9 mouse cellular contexts compared by ENCODE assay signal in genomic region chr15:5115173-5115572, GRCm38 (mm10). TPM values are rescaled to one million over a fixed set of nuclear protein-coding genes. Genes with fewer than 3 reads are reported as not detected.
DNase-seq lines count a peak whose midpoint lies in the region; ATAC-seq and TF ChIP-seq lines count a peak whose summit lies in the region.
"Had no signal": no experiment of that assay in that cellular context is flagged by ENCODE, and none has a peak within 500 bp of the region (broad histone marks: within the 10 kb centered on the region; RNA-seq: fewer than 3 reads in every experiment).

No protein-coding gene starts in this region.

- ATAC-seq in heart, embryonic 14.5 days (ENCODE audit: insufficient number of reproducible peaks, insufficient read depth, low FRiP score, low read depth): no peak
- ATAC-seq in hindbrain, embryonic 15.5 days (ENCODE audit: low FRiP score, low read depth): no peak
- no peak for ATAC-seq in midbrain, embryonic 13.5 days

- no peaks in the 10 kb centered on the region for H3K9me3 ChIP-seq in heart, embryonic 14.5 days (ENCODE audit: control insufficient read depth, low read length)
- H3K9me3 ChIP-seq in hindbrain, embryonic 15.5 days: no peaks in the 10 kb centered on the region
- H3K9me3 ChIP-seq in midbrain, embryonic 13.5 days: no peaks in the 10 kb centered on the region

- peaks cover 30% of the 10 kb centered on the region for H3K36me3 ChIP-seq in heart, embryonic 14.5 days (ENCODE audit: control insufficient read depth, insufficient read depth, low read length)
- H3K36me3 ChIP-seq in hindbrain, embryonic 15.5 days: peaks cover 19% of the 10 kb centered on the region
- H3K36me3 ChIP-seq in midbrain, embryonic 13.5 days: peaks cover 20% of the 10 kb centered on the region

- H3K27me3 ChIP-seq in heart, embryonic 14.5 days (ENCODE audit: control insufficient read depth, insufficient read depth, low read length): no peaks in the 10 kb centered on the region
- no peaks in the 10 kb centered on the region for H3K27me3 ChIP-seq in hindbrain, embryonic 15.5 days
- no peaks in the 10 kb centered on the region for H3K27me3 ChIP-seq in midbrain, embryonic 13.5 days

- TF ChIP-seq CTCF in bone marrow macrophage, adult 2 months (IDR thresholded peaks at IDR 0.05; ENCODE audit: low read depth, low read length): no peak

- 54% methylated on average over 8 of the region's 8 CpGs for WGBS in heart, embryonic 14.5 days
- 78% methylated on average over 8 of the region's 8 CpGs for WGBS in hindbrain, embryonic 15.5 days
- 64% methylated on average over 8 of the region's 8 CpGs for WGBS in midbrain, embryonic 13.5 days

- peaks cover 7 to 33% of the 10 kb centered on the region in 2 experiments; a peak in 3 of 4 replicates for H3K4me1 ChIP-seq in heart, embryonic 14.5 days (ENCODE audit: control insufficient read depth in 2 of 2, insufficient read depth in 2 of 2, low read length in 2 of 2)
- peaks cover 16% of the 10 kb centered on the region for H3K4me1 ChIP-seq in bone marrow macrophage, adult 2 months (ENCODE audit: control insufficient read depth, insufficient read depth, low read length)
- peaks cover 31% of the 10 kb centered on the region for H3K4me1 ChIP-seq in hindbrain, embryonic 15.5 days (replicated peaks)
- H3K4me1 ChIP-seq in midbrain, embryonic 13.5 days (replicated peaks): peaks cover 18% of the 10 kb centered on the region

- DNase-seq in heart, postnatal 36 days: no peak
- DNase-seq in adrenal gland, postnatal 10 days: no peak
- no peak for DNase-seq in thymus, adult 18-20 months
- no peak for DNase-seq in cerebellum, adult 9-11 months
- DNase-seq: kidney, adult 2 months had no signal

- intact Hi-C loops in heart, postnatal 36 days (cut with DNase I): loop anchor here (5.0 to 10.0 kb wide), 2 partner anchors 42 to 1270 kb away; no protein-coding TSS in a partner anchor

- no peak for TF ChIP-seq POLR2A in bone marrow macrophage, adult 2 months (IDR thresholded peaks at IDR 0.05; ENCODE audit: borderline replicate concordance, low read depth, low read length)

- H3K9ac ChIP-seq in heart, embryonic 14.5 days (ENCODE audit: low read length): peak overlapping the region; percentile 82
- no peak overlapping the region for H3K9ac ChIP-seq in hindbrain, embryonic 15.5 days
- H3K9ac ChIP-seq in midbrain, embryonic 13.5 days (replicated peaks): peak overlapping the region; percentile 68; the same call in 1 of the 2 replicates

- peak overlapping the region; percentile 71 for H3K4me2 ChIP-seq in heart, embryonic 14.5 days (ENCODE audit: low read length)
- H3K4me2 ChIP-seq in hindbrain, embryonic 15.5 days: peak overlapping the region; percentile 62
- H3K4me2 ChIP-seq in midbrain, embryonic 13.5 days (replicated peaks): peak overlapping the region; percentile 60

- peak overlapping the region; percentile 20 to 61; a peak in 3 of 4 replicates for H3K4me3 ChIP-seq in heart, embryonic 14.5 days (ENCODE audit: control insufficient read depth in 1 of 2, insufficient read depth in 1 of 2, low read depth in 1 of 2, low read length in 2 of 2)
- H3K4me3 ChIP-seq in bone marrow macrophage, adult 2 months (ENCODE audit: insufficient read depth, low read length): peak overlapping the region; percentile 76
- peak overlapping the region; percentile 95 for H3K4me3 ChIP-seq in hindbrain, embryonic 15.5 days
- H3K4me3 ChIP-seq in midbrain, embryonic 13.5 days (replicated peaks): peak overlapping the region; percentile 95

- peak overlapping the region; percentile 95 to 98 for H3K27ac ChIP-seq in heart, embryonic 14.5 days (replicated peaks in 1 of 2; ENCODE audit: control insufficient read depth in 1 of 2, insufficient read depth in 1 of 2, low read depth in 2 of 2, low read length in 2 of 2)
- peak overlapping the region; percentile 39; the same call in 1 of the 2 replicates for H3K27ac ChIP-seq in bone marrow macrophage, adult 2 months (ENCODE audit: insufficient read depth, low read depth, low read length)
- no peak overlapping the region for H3K27ac ChIP-seq in hindbrain, embryonic 15.5 days (replicated peaks)
- H3K27ac ChIP-seq in midbrain, embryonic 13.5 days: no peak overlapping the region

RNA-seq across cellular contexts. Expression of gene Rpl37, which starts 1.3 kb away (rescaled TPM):
- polyA plus RNA-seq in heart, embryonic 14.5 days (2014; fragmentation: Nextera tagmentation; extraction: Ambion mirVana): 480 and 512 TPM in 2 replicates
- 100 to 1,000 TPM; 191 to 205 TPM for total RNA-seq in heart, postnatal 36 days (2021)
- polyA plus RNA-seq in bone marrow macrophage, adult 2 months (2012; ENCODE audit: insufficient read depth, insufficient read length, missing spikeins): 766 and 857 TPM in 2 replicates
- 309 and 316 TPM in 2 replicates for polyA plus RNA-seq in hindbrain, embryonic 15.5 days (2015; fragmentation: Nextera tagmentation; extraction: Ambion mirVana)
- polyA plus RNA-seq in midbrain, embryonic 13.5 days (2015; fragmentation: Nextera tagmentation; extraction: Ambion mirVana): 409 and 410 TPM in 2 replicates
- total RNA-seq in adrenal gland, postnatal 10 days (2021): 100 to 1,000 TPM; 429 to 446 TPM

RNA-seq across cellular contexts. Expression of gene Card6, which starts 6.8 kb away (rescaled TPM):
- 1.9 and 3.6 TPM in 2 replicates for polyA plus RNA-seq in heart, embryonic 14.5 days (2014; fragmentation: Nextera tagmentation; extraction: Ambion mirVana)
- total RNA-seq in heart, postnatal 36 days (2021): 1 to 10 TPM; 7.3 to 7.4 TPM
- polyA plus RNA-seq in bone marrow macrophage, adult 2 months (2012; ENCODE audit: insufficient read depth, insufficient read length, missing spikeins): 6.9 and 8.0 TPM in 2 replicates
- polyA plus RNA-seq in hindbrain, embryonic 15.5 days (2015; fragmentation: Nextera tagmentation; extraction: Ambion mirVana): 0.58 and 0.64 TPM in 2 replicates
- polyA plus RNA-seq in midbrain, embryonic 13.5 days (2015; fragmentation: Nextera tagmentation; extraction: Ambion mirVana): 0.46 and 0.59 TPM in 2 replicates
- 1 to 10 TPM; 9.3 TPM for total RNA-seq in adrenal gland, postnatal 10 days (2021)

RNA-seq across cellular contexts. Expression of gene Prkaa1, which starts 28.5 kb away (rescaled TPM):
- polyA plus RNA-seq in heart, embryonic 14.5 days (2014; fragmentation: Nextera tagmentation; extraction: Ambion mirVana): 20.9 and 21.3 TPM in 2 replicates
- total RNA-seq in heart, postnatal 36 days (2021): 10 to 100 TPM; 12.9 to 16.2 TPM
- 29.3 and 31.6 TPM in 2 replicates for polyA plus RNA-seq in bone marrow macrophage, adult 2 months (2012; ENCODE audit: insufficient read depth, insufficient read length, missing spikeins)
- 13.7 and 14.1 TPM in 2 replicates for polyA plus RNA-seq in hindbrain, embryonic 15.5 days (2015; fragmentation: Nextera tagmentation; extraction: Ambion mirVana)
- 13.4 and 14.3 TPM in 2 replicates for polyA plus RNA-seq in midbrain, embryonic 13.5 days (2015; fragmentation: Nextera tagmentation; extraction: Ambion mirVana)
- total RNA-seq in adrenal gland, postnatal 10 days (2021): 10 to 100 TPM; 27.8 to 31.8 TPM

RNA-seq across cellular contexts. Expression of gene C7, which starts 51.6 kb away (rescaled TPM):
- 0.12 TPM in 1 of 2 replicates, not detected in the other for polyA plus RNA-seq in heart, embryonic 14.5 days (2014; fragmentation: Nextera tagmentation; extraction: Ambion mirVana)
- total RNA-seq in heart, postnatal 36 days (2021): 1 to 10 TPM; 1.6 to 5.7 TPM
- polyA plus RNA-seq in bone marrow macrophage, adult 2 months (2012; ENCODE audit: insufficient read depth, insufficient read length, missing spikeins): not detected in 2 replicates
- 0.19 TPM in 1 of 2 replicates, not detected in the other for polyA plus RNA-seq in hindbrain, embryonic 15.5 days (2015; fragmentation: Nextera tagmentation; extraction: Ambion mirVana)
- not detected in 2 replicates for polyA plus RNA-seq in midbrain, embryonic 13.5 days (2015; fragmentation: Nextera tagmentation; extraction: Ambion mirVana)
- total RNA-seq in adrenal gland, postnatal 10 days (2021): 1 to 10 TPM; 6.4 to 6.6 TPM

Comparison
In these comparisons a context has a peak if more than half of its experiments do, and no peak if none do; other contexts are left out.
1. H3K27ac ChIP-seq: peak in heart, embryonic 14.5 days (2 of 2) and bone marrow macrophage, adult 2 months (single experiment); none in hindbrain, embryonic 15.5 days (single experiment) and midbrain, embryonic 13.5 days (single experiment).
2. H3K4me3 ChIP-seq: peak in every context shown above with its lines; median percentile 95 in hindbrain, embryonic 15.5 days; 95 in midbrain, embryonic 13.5 days; 76 in bone marrow macrophage, adult 2 months; 40 in heart, embryonic 14.5 days.
3. Peak in every context shown above with its lines, with median percentiles within 50 percentile points of each other: H3K4me2 ChIP-seq.